Mouse (Mus musculus): ENCODE measurements at regions not wholly inside any gene's neighbourhood (a gene's known extent, or its start where the extent isn't known, plus 50 kb on each side); places are given as distances from the start of the nearest gene placed in this dataset.
"Not testable (repeated sequence)": the region's sequence is repeated elsewhere in the genome, so short reads cannot be mapped to it uniquely, and the experiment has no call there.

GRCm38 (mm10) chr3:41504867-41505266 lies 50.7 kb upstream of the Jade1 start:
- Histone ChIP-seq H3K4me1 (ENCODE audit: insufficient read depth, low read length) (no peaks in the 10 kb centered on the region), H3K9me3 (ENCODE audit: low read length) (no peaks in the 10 kb centered on the region), H3K27ac (ENCODE audit: low read depth, low read length) (no peak overlapping the region), H3K36me3 (ENCODE audit: insufficient read depth, low read length) (no peaks in the 10 kb centered on the region), H3K4me2 (ENCODE audit: low read depth, low read length, poor library complexity, severe bottlenecking) (no peak overlapping the region), H3K4me3 (ENCODE audit: low read depth, low read length) (no peak overlapping the region), H3K9ac (replicated peaks; ENCODE audit: low read length, poor library complexity, severe bottlenecking) (no peak overlapping the region), H3K27me3 (ENCODE audit: insufficient read depth, low read length) (no peaks in the 10 kb centered on the region)
- DNase-seq (ENCODE audit: low spot score), result no peak
- WGBS, result 96% methylated on average over 4 of the region's 4 CpGs
- ATAC-seq (ENCODE audit: low FRiP score), result no peak
- TF ChIP-seq CTCF (IDR thresholded peaks at IDR 0.05), result no peak

DNA sequence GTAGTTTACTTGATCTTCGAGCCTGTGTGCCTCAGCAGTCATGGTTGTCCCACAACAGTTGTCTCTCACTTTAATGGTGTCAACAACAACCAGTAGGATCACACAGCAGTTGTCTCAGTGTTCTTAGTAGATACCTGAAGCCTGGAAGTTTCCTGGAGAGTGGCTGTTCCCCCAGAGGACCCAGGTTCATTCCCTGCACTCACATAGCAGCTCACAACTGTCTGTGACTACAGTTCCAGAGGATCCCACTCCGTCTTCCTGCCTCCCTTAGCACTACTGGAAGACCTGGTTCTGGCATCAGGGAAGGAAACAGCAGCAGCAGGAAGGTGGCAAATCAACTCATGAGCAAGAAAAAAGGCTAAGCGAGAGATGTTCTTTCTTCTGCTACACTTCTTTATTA lies 53.4 kb upstream of the Jade1 start:
- no peaks in the 10 kb centered on the region for H3K36me3 ChIP-seq (ENCODE audit: insufficient read depth, low read length)
- H3K4me3 ChIP-seq (ENCODE audit: low read depth, low read length), result no peak overlapping the region
- no peaks in the 10 kb centered on the region for H3K9me3 ChIP-seq (ENCODE audit: low read length)
- H3K27ac ChIP-seq (ENCODE audit: low read depth, low read length), result no peak overlapping the region
- WGBS, result 90% methylated on average over 3 of the region's 3 CpGs
- no peaks in the 10 kb centered on the region for H3K27me3 ChIP-seq (ENCODE audit: insufficient read depth, low read length)
- H3K9ac ChIP-seq (replicated peaks; ENCODE audit: low read length, poor library complexity, severe bottlenecking), result no peak overlapping the region
- TF ChIP-seq CTCF (IDR thresholded peaks at IDR 0.05), result no peak
- ATAC-seq (ENCODE audit: low FRiP score) (no peak), DNase-seq (ENCODE audit: low spot score) (no peak)
- H3K4me1 ChIP-seq (ENCODE audit: insufficient read depth, low read length), result no peaks in the 10 kb centered on the region
- no peak overlapping the region for H3K4me2 ChIP-seq (ENCODE audit: low read depth, low read length, poor library complexity, severe bottlenecking)

DNA sequence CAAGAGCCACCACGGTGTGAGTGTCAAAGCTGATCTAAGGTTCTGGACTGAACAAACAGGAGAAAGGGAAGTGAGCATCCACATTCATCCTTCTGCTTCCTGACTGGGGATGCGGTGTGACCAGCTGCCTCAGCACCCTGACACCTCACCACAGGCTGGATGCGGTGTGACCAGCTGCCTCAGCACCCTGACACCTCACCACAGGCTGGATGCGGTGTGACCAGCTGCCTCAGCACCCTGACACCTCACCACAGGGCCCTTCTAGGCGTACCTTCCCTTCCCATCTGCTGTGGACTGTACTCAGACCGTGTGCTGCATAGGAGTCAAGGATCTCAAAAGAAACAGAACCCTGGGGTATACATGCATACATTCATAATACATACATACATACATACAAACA lies 53.9 kb upstream of the Jade1 start:
- ATAC-seq (ENCODE audit: low FRiP score); H3K36me3 ChIP-seq (ENCODE audit: insufficient read depth, low read length); H3K9ac ChIP-seq (replicated peaks; ENCODE audit: low read length, poor library complexity, severe bottlenecking); DNase-seq (ENCODE audit: low spot score); H3K4me2 ChIP-seq (ENCODE audit: low read depth, low read length, poor library complexity, severe bottlenecking); H3K4me1 ChIP-seq (ENCODE audit: insufficient read depth, low read length); H3K27ac ChIP-seq (ENCODE audit: low read depth, low read length); H3K4me3 ChIP-seq (ENCODE audit: low read depth, low read length); H3K27me3 ChIP-seq (ENCODE audit: insufficient read depth, low read length); H3K9me3 ChIP-seq (ENCODE audit: low read length): not testable (repeated sequence)
- WGBS, result 84% methylated on average over 6 of the region's 6 CpGs

GRCm38 (mm10) chr3:41501124-41501523 lies 54.4 kb upstream of the Jade1 start:
- ATAC-seq (ENCODE audit: low FRiP score) (no peak), DNase-seq (ENCODE audit: low spot score) (no peak)
- no peak overlapping the region for H3K4me2 ChIP-seq (ENCODE audit: low read depth, low read length, poor library complexity, severe bottlenecking)
- H3K36me3 ChIP-seq (ENCODE audit: insufficient read depth, low read length), result no peaks in the 10 kb centered on the region
- H3K9me3 ChIP-seq (ENCODE audit: low read length), result no peaks in the 10 kb centered on the region
- H3K27me3 ChIP-seq (ENCODE audit: insufficient read depth, low read length), result no peaks in the 10 kb centered on the region
- H3K9ac ChIP-seq (replicated peaks; ENCODE audit: low read length, poor library complexity, severe bottlenecking), result no peak overlapping the region
- no peak for TF ChIP-seq CTCF (IDR thresholded peaks at IDR 0.05)
- no peaks in the 10 kb centered on the region for H3K4me1 ChIP-seq (ENCODE audit: insufficient read depth, low read length)
- 82% methylated on average over 6 of the region's 6 CpGs for WGBS
- no peak overlapping the region for H3K4me3 ChIP-seq (ENCODE audit: low read depth, low read length)
- H3K27ac ChIP-seq (ENCODE audit: low read depth, low read length), result no peak overlapping the region

DNA sequence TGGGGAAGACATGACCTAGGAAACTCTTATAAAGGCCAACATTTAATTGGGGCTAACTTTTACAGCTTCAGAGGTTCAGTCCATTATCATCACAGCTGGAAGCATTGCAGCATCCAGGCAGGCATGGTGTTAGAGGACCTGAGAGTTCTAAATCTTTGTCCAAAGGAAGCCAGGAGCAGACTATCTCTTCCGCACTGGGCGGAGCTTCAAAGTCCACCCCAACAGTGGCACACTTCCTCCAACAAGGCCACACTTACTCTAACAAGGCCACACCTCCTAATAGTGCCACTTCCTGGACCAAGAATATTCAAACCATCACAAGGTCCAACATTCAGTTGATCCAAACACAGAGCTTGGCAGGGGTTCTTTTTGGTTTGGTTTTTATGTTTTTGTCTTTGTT lies 55.9 kb upstream of the Jade1 start:
- Histone ChIP-seq H3K27me3 (ENCODE audit: insufficient read depth, low read length) (no peaks in the 10 kb centered on the region), H3K27ac (ENCODE audit: low read depth, low read length) (no peak overlapping the region), H3K9ac (replicated peaks; ENCODE audit: low read length, poor library complexity, severe bottlenecking) (no peak overlapping the region), H3K4me2 (ENCODE audit: low read depth, low read length, poor library complexity, severe bottlenecking) (no peak overlapping the region), H3K36me3 (ENCODE audit: insufficient read depth, low read length) (no peaks in the 10 kb centered on the region), H3K4me1 (ENCODE audit: insufficient read depth, low read length) (no peaks in the 10 kb centered on the region), H3K4me3 (ENCODE audit: low read depth, low read length) (no peak overlapping the region), H3K9me3 (ENCODE audit: low read length) (no peaks in the 10 kb centered on the region)
- DNase-seq (ENCODE audit: low spot score) (no peak), ATAC-seq (ENCODE audit: low FRiP score) (no peak)
- 97% methylated on average over 2 of the region's 2 CpGs for WGBS
- TF ChIP-seq CTCF (IDR thresholded peaks at IDR 0.05), result no peak

DNA sequence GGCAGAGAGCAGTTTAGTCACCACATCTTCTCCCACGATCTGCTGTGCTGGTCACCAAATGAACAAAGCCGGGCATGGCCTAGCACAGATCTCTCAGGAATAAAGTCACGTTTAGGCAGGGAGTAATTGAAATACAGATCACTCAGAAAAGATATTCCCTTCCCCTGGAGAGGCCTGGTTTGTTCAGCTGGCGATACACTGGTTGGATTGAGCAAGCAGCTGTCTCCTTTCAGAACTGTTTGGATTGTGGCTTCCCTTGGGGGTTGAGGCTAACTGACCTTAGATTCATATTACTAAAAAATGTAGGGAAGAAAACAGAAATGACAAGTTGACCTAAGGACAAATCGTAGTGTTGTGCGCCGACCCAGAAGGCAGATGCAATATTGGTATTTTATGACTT lies 56.7 kb upstream of the Jade1 start:
- Histone ChIP-seq H3K9me3 (ENCODE audit: low read length) (no peaks in the 10 kb centered on the region), H3K4me2 (ENCODE audit: low read depth, low read length, poor library complexity, severe bottlenecking) (no peak overlapping the region), H3K4me3 (ENCODE audit: low read depth, low read length) (no peak overlapping the region), H3K27me3 (ENCODE audit: insufficient read depth, low read length) (no peaks in the 10 kb centered on the region), H3K36me3 (ENCODE audit: insufficient read depth, low read length) (no peaks in the 10 kb centered on the region), H3K9ac (replicated peaks; ENCODE audit: low read length, poor library complexity, severe bottlenecking) (no peak overlapping the region), H3K4me1 (ENCODE audit: insufficient read depth, low read length) (no peaks in the 10 kb centered on the region), H3K27ac (ENCODE audit: low read depth, low read length) (no peak overlapping the region)
- no peak for ATAC-seq (ENCODE audit: low FRiP score)
- WGBS, result 88% methylated on average over 7 of the region's 7 CpGs
- DNase-seq (ENCODE audit: low spot score), result no peak
- TF ChIP-seq CTCF (IDR thresholded peaks at IDR 0.05), result no peak

DNA sequence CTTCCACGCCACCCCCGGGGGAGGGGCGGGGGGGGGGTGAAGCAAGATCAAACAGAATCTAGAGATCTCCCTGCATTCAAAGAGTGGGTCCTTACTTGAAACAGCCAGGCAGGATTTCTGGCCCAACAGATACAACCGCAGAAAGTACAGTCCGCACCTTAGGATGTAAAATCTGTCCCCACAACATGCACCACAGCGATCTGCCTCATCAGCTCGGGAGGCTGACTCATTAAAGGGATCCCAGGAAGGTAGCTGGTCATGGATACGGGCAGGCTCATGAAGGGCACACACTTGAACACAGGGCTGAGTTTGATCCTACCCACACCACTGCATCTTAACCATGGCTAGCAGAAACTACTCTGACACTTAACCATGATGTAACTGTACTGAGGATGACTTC lies 57.8 kb upstream of the Jade1 start:
- H3K9ac ChIP-seq (replicated peaks; ENCODE audit: low read length, poor library complexity, severe bottlenecking), result no peak overlapping the region
- ATAC-seq (ENCODE audit: low FRiP score) (no peak), DNase-seq (ENCODE audit: low spot score) (no peak)
- no peaks in the 10 kb centered on the region for H3K36me3 ChIP-seq (ENCODE audit: insufficient read depth, low read length)
- WGBS, result 75% methylated on average over 8 of the region's 8 CpGs
- H3K4me2 ChIP-seq (ENCODE audit: low read depth, low read length, poor library complexity, severe bottlenecking), result no peak overlapping the region
- H3K9me3 ChIP-seq (ENCODE audit: low read length), result no peaks in the 10 kb centered on the region
- H3K4me3 ChIP-seq (ENCODE audit: low read depth, low read length), result no peak overlapping the region
- no peaks in the 10 kb centered on the region for H3K4me1 ChIP-seq (ENCODE audit: insufficient read depth, low read length)
- TF ChIP-seq CTCF (IDR thresholded peaks at IDR 0.05), result no peak
- H3K27ac ChIP-seq (ENCODE audit: low read depth, low read length), result no peak overlapping the region
- H3K27me3 ChIP-seq (ENCODE audit: insufficient read depth, low read length), result no peaks in the 10 kb centered on the region
